Mouse (Mus musculus) CH12.LX (cell line): ENCODE measurements around the gene Col25a1. TPM values are rescaled to one million over a fixed set of nuclear protein-coding genes. Genes with fewer than 3 reads are reported as not detected.

Experiments
- DNase-seq: peaks from one replicate; pipeline ENCODE4 v3.0.0-alpha.2; 2013; ENCODE audit errors: extremely low read depth
- H3K27ac ChIP-seq: 2 replicates; pipeline ENCODE4 v1.5.1; 2012; ENCODE audit warnings: low read depth, mild to moderate bottlenecking, control low read depth, moderate library complexity; ENCODE audit not compliant: insufficient read depth
- H3K27me3 ChIP-seq: replicated peaks from 2 replicates; pipeline ENCODE3; 2012; ENCODE audit warnings: inconsistent platforms
- H3K36me3 ChIP-seq, 2 experiments: replicated peaks in 1 of 2; 2 replicates each; pipeline versions ENCODE3 to v1.6.1; 2012; ENCODE audit warnings: inconsistent platforms in 1 of 2, low read length in 1 of 2, mild to moderate bottlenecking in 1 of 2, mixed read lengths in 1 of 2, moderate library complexity in 1 of 2; ENCODE audit not compliant: control insufficient read depth in 1 of 2, insufficient read depth in 1 of 2
- H3K4me1 ChIP-seq, 2 experiments: 2 replicates each; pipeline ENCODE4 v1.6.1; 2012; ENCODE audit warnings: inconsistent platforms in 1 of 2, moderate library complexity in 1 of 2; ENCODE audit not compliant: insufficient read depth in 2 of 2, control insufficient read depth in 1 of 2
- H3K4me2 ChIP-seq: 2 replicates; pipeline ENCODE4 v1.6.1; 2012; ENCODE audit warnings: low read depth, mild to moderate bottlenecking, control low read depth; ENCODE audit not compliant: poor library complexity, insufficient read depth, severe bottlenecking
- H3K4me3 ChIP-seq, 3 experiments: fragments of 150-350 bp in 1 of 3; sonication (generic) in 1 of 3; replicated peaks in 1 of 3; 2 replicates each; pipeline versions ENCODE3 to v1.5.1; 2011 to 2012; ENCODE audit warnings: low read depth in 2 of 3, low read length in 2 of 3, mild to moderate bottlenecking in 2 of 3, moderate library complexity in 2 of 3, control low read depth in 1 of 3, improper control_type of control experiment in 1 of 3, inconsistent platforms in 1 of 3, mixed read lengths in 1 of 3; ENCODE audit not compliant: poor library complexity in 1 of 3
- H3K79me2 ChIP-seq: replicated peaks from 2 replicates; pipeline ENCODE4 v1.6.1; 2012; ENCODE audit warnings: mild to moderate bottlenecking, moderate library complexity; ENCODE audit not compliant: control insufficient read depth, poor library complexity, insufficient read depth, severe bottlenecking; ENCODE audit errors: extremely low read depth
- H3K9ac ChIP-seq: 2 replicates; pipeline ENCODE4 v1.6.1; 2012; ENCODE audit warnings: low read depth, mild to moderate bottlenecking, control low read depth, moderate library complexity; ENCODE audit not compliant: insufficient read depth
- H3K9me3 ChIP-seq: replicated peaks from 2 replicates; pipeline ENCODE3; 2012; ENCODE audit warnings: low read length, inconsistent platforms, mixed read lengths
- CHD2 ChIP-seq: IDR thresholded peaks from 2 replicates; pipeline ENCODE4 v1.6.1; 2011; ENCODE audit warnings: low read length, improper control_type of control experiment
- E2F4 ChIP-seq: IDR thresholded peaks from 2 replicates; pipeline ENCODE4 v1.6.1; 2011; ENCODE audit warnings: low read depth, low read length, improper control_type of control experiment; ENCODE audit not compliant: insufficient replicate concordance
- ETS1 ChIP-seq: conservative IDR thresholded peaks from 2 replicates; pipeline ENCODE4 v1.6.1; 2012; ENCODE audit warnings: low read depth, mild to moderate bottlenecking, inconsistent platforms, low read length, improper control_type of control experiment, moderate library complexity
- GABPA ChIP-seq: IDR thresholded peaks from 2 replicates; pipeline ENCODE4 v1.6.1; 2012; ENCODE audit warnings: low read depth, low read length, improper control_type of control experiment, inconsistent platforms; ENCODE audit not compliant: insufficient replicate concordance
- HCFC1 ChIP-seq: IDR thresholded peaks from 2 replicates; pipeline ENCODE4 v1.6.1; 2012; ENCODE audit warnings: low read depth, mild to moderate bottlenecking, inconsistent platforms, low read length, improper control_type of control experiment
- IRF4 ChIP-seq: IDR thresholded peaks from 2 replicates; pipeline ENCODE4 v1.6.1; 2014; ENCODE audit warnings: low read depth, mild to moderate bottlenecking, inconsistent platforms, low read length, improper control_type of control experiment
- MAZ ChIP-seq: IDR thresholded peaks from 2 replicates; pipeline ENCODE4 v1.6.1; 2012; ENCODE audit warnings: low read depth, mild to moderate bottlenecking, inconsistent platforms, low read length, improper control_type of control experiment, moderate library complexity
- MXI1 ChIP-seq: IDR thresholded peaks from 2 replicates; pipeline ENCODE4 v1.6.1; 2011; ENCODE audit warnings: mild to moderate bottlenecking, low read depth, low read length, improper control_type of control experiment
- MYC ChIP-seq: IDR thresholded peaks from 2 replicates; pipeline ENCODE4 v1.6.1; 2011; ENCODE audit warnings: low read depth, mild to moderate bottlenecking, improper control_type of control experiment, low read length
- PAX5 ChIP-seq: IDR thresholded peaks from 2 replicates; pipeline ENCODE4 v1.6.1; 2012; ENCODE audit warnings: low read length, inconsistent platforms, mixed read lengths
- POLR2A ChIP-seq: IDR thresholded peaks from 2 replicates; pipeline ENCODE4 v1.6.1; 2011; ENCODE audit warnings: low read depth, mild to moderate bottlenecking, improper control_type of control experiment, low read length
- POLR2AphosphoS2 ChIP-seq: IDR thresholded peaks from 2 replicates; pipeline ENCODE4 v1.6.1; 2011; ENCODE audit warnings: low read depth, low read length, improper control_type of control experiment
- RAD21 ChIP-seq: IDR thresholded peaks from 2 replicates; pipeline ENCODE4 v1.6.1; 2011; ENCODE audit warnings: low read depth, mild to moderate bottlenecking, low read length, improper control_type of control experiment, moderate library complexity
- RCOR1 ChIP-seq: conservative IDR thresholded peaks from 2 replicates; pipeline ENCODE4 v1.6.1; 2012; ENCODE audit warnings: low read depth, mild to moderate bottlenecking, inconsistent platforms, low read length, improper control_type of control experiment
- SIN3A ChIP-seq: IDR thresholded peaks from 2 replicates; pipeline ENCODE4 v1.6.1; 2012; ENCODE audit warnings: low read length, improper control_type of control experiment, inconsistent platforms
- SMC3 ChIP-seq: IDR thresholded peaks from 2 replicates; pipeline ENCODE4 v1.6.1; 2011; ENCODE audit warnings: low read depth, low read length, improper control_type of control experiment
- TCF12 ChIP-seq: IDR thresholded peaks from 2 replicates; pipeline ENCODE4 v1.6.1; 2014; ENCODE audit warnings: low read depth, mild to moderate bottlenecking, inconsistent platforms, low read length, improper control_type of control experiment
- UBTF ChIP-seq: IDR thresholded peaks from 2 replicates; pipeline ENCODE4 v1.6.1; 2012; ENCODE audit warnings: low read depth, mild to moderate bottlenecking, inconsistent platforms, low read length, improper control_type of control experiment, moderate library complexity
- USF1 ChIP-seq: IDR thresholded peaks from 2 replicates; pipeline ENCODE4 v1.6.1; 2014; ENCODE audit warnings: low read depth, mild to moderate bottlenecking, inconsistent platforms, low read length, improper control_type of control experiment
- USF2 ChIP-seq: conservative IDR thresholded peaks from 2 replicates; pipeline ENCODE4 v1.6.1; 2011; ENCODE audit warnings: low read depth, low read length, improper control_type of control experiment
- ZC3H11A ChIP-seq: IDR thresholded peaks from 2 replicates; pipeline ENCODE4 v1.6.1; 2012; ENCODE audit warnings: low read depth, mild to moderate bottlenecking, inconsistent platforms, low read length, improper control_type of control experiment
- ZMIZ1 ChIP-seq: IDR thresholded peaks from 2 replicates; pipeline ENCODE4 v1.6.1; 2012; ENCODE audit warnings: low read depth, mild to moderate bottlenecking, inconsistent platforms, low read length, improper control_type of control experiment
- dilution Hi-C: fragments of 300-500 bp; cut with MboI; formaldehyde crosslinking; loops from 2 replicates; pipeline ENCODE4 v1.14.3; 2020; ENCODE audit warnings: low sequenced_read_pairs; ENCODE audit not compliant: extremely low pct_unique_long_range_greater_than_20kb, extremely low pct_ligation_motif_present
- in situ Hi-C: fragments of 300-500 bp; cut with MboI; formaldehyde crosslinking; loops from 3 replicates; pipeline ENCODE4 v1.14.3; 2019; ENCODE audit warnings: low sequenced_read_pairs, low pct_ligation_motif_present, low pct_unique_long_range_greater_than_20kb, mixed read lengths
- polyA plus RNA-seq: library from polyadenylated mRNA; unstranded; fragments of >175 nt; gene quantifications from 2 replicates; pipeline ENCODE4 v1.2.1, GENCODE M21; 2012; ENCODE audit warnings: low read depth; ENCODE audit not compliant: insufficient read length
- total RNA-seq, 2 experiments: library from RNA; depleted of rRNA; stranded (reverse); fragments of 300-350 nt in 1 of 2; fragments of >200 nt in 1 of 2; gene quantifications; 2 replicates each; pipeline ENCODE4 v1.2.3; 2012 to 2014

Col25a1 gene
- total and polyA plus RNA-seq, 3 experiments, result not detected

DNA sequence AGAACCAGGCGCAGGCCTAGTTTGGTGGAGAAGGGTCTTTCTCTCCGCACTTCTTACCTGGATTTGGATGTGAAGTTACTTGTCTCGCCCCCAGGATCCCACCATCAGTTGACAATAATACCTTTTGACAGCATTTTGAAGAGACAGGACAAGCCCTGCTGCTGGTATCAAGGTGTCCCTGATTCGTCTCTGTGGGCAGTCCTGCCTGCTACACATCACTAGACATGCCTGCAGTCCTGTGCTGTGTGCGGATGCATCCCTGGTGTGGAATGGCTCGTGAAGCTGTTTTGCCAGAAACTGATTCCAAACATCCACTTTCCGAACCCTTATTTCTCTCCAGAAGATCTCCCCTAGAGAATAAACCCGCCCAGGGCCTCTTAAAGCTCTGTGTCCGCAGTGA, 43.8 kb upstream of the Col25a1 start:
- Histone ChIP-seq H3K4me3 (no peak overlapping the region), H3K79me2 (no peaks in the 10 kb centered on the region), H3K4me1 (no peaks in the 10 kb centered on the region), H3K9ac (no peak overlapping the region), H3K9me3 (no peaks in the 10 kb centered on the region), H3K4me2 (no peak overlapping the region), H3K27ac (no peak overlapping the region), H3K36me3 (no peaks in the 10 kb centered on the region), H3K27me3 (no peaks in the 10 kb centered on the region)
- dilution Hi-C loops (no loop called here), in situ Hi-C loops (loop anchor here (25.0 kb wide), 1 partner anchor 500 kb away; no protein-coding TSS in a partner anchor)
- no peak for DNase-seq
- TF ChIP-seq GABPA, result no peak
- no peak for TF ChIP-seq POLR2AphosphoS2
- no peak for TF ChIP-seq USF2
- TF ChIP-seq RAD21, result no peak
- no peak for TF ChIP-seq RCOR1
- TF ChIP-seq POLR2A, result no peak
- no peak for TF ChIP-seq ETS1
- TF ChIP-seq SMC3, result no peak
- TF ChIP-seq HCFC1, result no peak
- TF ChIP-seq MXI1, result no peak
- TF ChIP-seq E2F4, result no peak
- no peak for TF ChIP-seq ZC3H11A
- no peak for TF ChIP-seq MAZ
- TF ChIP-seq MYC, result no peak
- no peak for TF ChIP-seq IRF4
- no peak for TF ChIP-seq SIN3A

DNA sequence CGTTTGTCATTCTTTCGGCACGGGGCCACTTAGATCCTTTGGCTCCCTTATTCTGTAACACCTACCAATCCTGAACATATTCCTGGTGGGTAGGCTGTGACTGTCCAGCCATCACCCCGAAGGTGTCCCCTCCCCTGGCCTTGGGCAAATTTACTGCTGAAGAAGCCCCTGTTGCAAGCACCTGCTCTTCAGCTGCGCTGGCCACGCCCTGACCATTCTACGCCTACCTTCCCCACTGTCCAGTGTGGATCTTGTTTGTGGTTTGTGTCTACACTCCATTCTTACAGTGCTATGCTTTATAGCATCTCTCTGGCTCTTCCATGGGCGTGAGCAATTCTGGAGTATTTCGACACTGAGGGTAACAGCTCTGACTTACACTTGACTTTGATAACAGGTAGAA, 42.6 kb upstream of the Col25a1 start:
- no peak for DNase-seq
- Histone ChIP-seq H3K9me3 (no peaks in the 10 kb centered on the region), H3K4me2 (no peak overlapping the region), H3K4me1 (no peaks in the 10 kb centered on the region), H3K4me3 (no peak overlapping the region), H3K36me3 (no peaks in the 10 kb centered on the region), H3K27ac (no peak overlapping the region), H3K27me3 (no peaks in the 10 kb centered on the region), H3K9ac (no peak overlapping the region), H3K79me2 (no peaks in the 10 kb centered on the region)
- dilution Hi-C loops (no loop called here), in situ Hi-C loops (loop anchor here (25.0 kb wide), 1 partner anchor 499 kb away; no protein-coding TSS in a partner anchor)
- TF ChIP-seq TCF12 (no peak), POLR2A (no peak), RCOR1 (no peak), USF1 (no peak), CHD2 (no peak), UBTF (no peak), ZMIZ1 (no peak), PAX5 (no peak)
